In the genomic region with DNA sequence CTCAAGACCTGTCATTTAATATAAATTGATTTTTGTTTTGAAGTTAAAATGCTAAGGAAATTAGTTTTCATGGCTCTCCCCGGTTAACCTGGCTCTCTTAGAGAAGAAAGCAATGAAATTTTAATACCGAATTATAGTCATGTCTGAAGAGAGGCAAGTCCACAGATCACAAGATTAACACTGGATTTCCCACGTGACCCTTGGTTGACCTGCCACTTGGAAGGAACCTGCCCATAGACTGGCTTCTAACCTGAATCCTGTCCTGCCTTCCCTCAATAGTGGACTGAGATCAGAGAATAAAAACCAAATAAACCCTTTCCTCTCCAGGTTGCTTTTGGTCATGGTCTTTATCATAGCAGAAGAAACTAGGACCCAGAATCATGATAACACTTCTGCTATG, we compare ENCODE assay signal across 15 mouse cellular contexts.
"Had no signal": no experiment of that assay in that cellular context is flagged by ENCODE, and none has a peak within 500 bp of the region (broad histone marks: within the 10 kb centered on the region; RNA-seq: fewer than 3 reads in every experiment).

No protein-coding gene starts in this region.

- H3K9me3 ChIP-seq: neural tube, embryonic 15.5 days; stomach, embryonic 15.5 days had no signal

- H3K9ac ChIP-seq: neural tube, embryonic 15.5 days; stomach, embryonic 15.5 days had no signal

- H3K27me3 ChIP-seq: neural tube, embryonic 15.5 days; stomach, embryonic 15.5 days had no signal

- H3K4me3 ChIP-seq: neural tube, embryonic 15.5 days; stomach, embryonic 15.5 days had no signal

- H3K4me2 ChIP-seq: neural tube, embryonic 15.5 days; stomach, embryonic 15.5 days had no signal

- H3K4me1 ChIP-seq: neural tube, embryonic 15.5 days had no signal

- H3K27ac ChIP-seq: neural tube, embryonic 15.5 days; stomach, embryonic 15.5 days; stomach, postnatal 0 days had no signal

- H3K36me3 ChIP-seq: neural tube, embryonic 15.5 days; stomach, embryonic 15.5 days had no signal

- DNase-seq: retina, postnatal 1 day; right cerebral cortex, adult 18-20 months; right cerebral cortex, postnatal 14 days; right cerebral cortex, postnatal 25 days; right cerebral cortex, postnatal 4 days; spleen, adult 18-20 months; thymus, adult 18-20 months; thymus, adult 2 months; thymus, postnatal 14 days; thymus, postnatal 25 days; thymus, postnatal 36 days; thymus, postnatal 4 days had no signal
